Mouse (Mus musculus) liver, embryonic 15.5 days (tissue): Measurements from ENCODE around the gene Wasl. TPM values are rescaled to one million over a fixed set of nuclear protein-coding genes. Genes with fewer than 3 reads are reported as not detected.

Source experiments
- ATAC-seq: fragments of 200-750 bp; cut with Nextera tagmentation; 2 replicates; pipeline ENCODE4 v1.8.0; 2017; ENCODE audit warnings: moderate number of reproducible peaks, mild to moderate bottlenecking, moderate library complexity; ENCODE audit not compliant: insufficient read depth
- H3K27ac ChIP-seq: fragments of 300-500 bp; sonication (generic); replicated peaks from 2 replicates; pipeline ENCODE4 v1.5.1; 2015; ENCODE audit warnings: mild to moderate bottlenecking, inconsistent platforms
- H3K27me3 ChIP-seq: fragments of 300-500 bp; sonication (generic); 2 replicates; pipeline ENCODE4 v1.6.1; 2015; ENCODE audit warnings: mild to moderate bottlenecking, inconsistent platforms
- H3K36me3 ChIP-seq: fragments of 300-500 bp; sonication (generic); replicated peaks from 2 replicates; pipeline ENCODE4 v1.6.1; 2015; ENCODE audit warnings: moderate library complexity, mild to moderate bottlenecking, inconsistent platforms
- H3K4me1 ChIP-seq: fragments of 300-500 bp; sonication (generic); replicated peaks from 2 replicates; pipeline ENCODE4 v1.6.1; 2015; ENCODE audit warnings: inconsistent platforms
- H3K4me2 ChIP-seq: fragments of 300-500 bp; sonication (generic); 2 replicates; pipeline ENCODE4 v1.6.1; 2015; ENCODE audit warnings: moderate library complexity, mild to moderate bottlenecking, inconsistent platforms
- H3K4me3 ChIP-seq: fragments of 300-500 bp; sonication (generic); replicated peaks from 2 replicates; pipeline ENCODE4 v1.5.1; 2015; ENCODE audit warnings: mild to moderate bottlenecking, inconsistent platforms
- H3K9ac ChIP-seq: fragments of 300-500 bp; sonication (generic); 2 replicates; pipeline ENCODE4 v1.6.1; 2015; ENCODE audit warnings: moderate library complexity, mild to moderate bottlenecking, inconsistent platforms
- H3K9me3 ChIP-seq: fragments of 300-500 bp; sonication (generic); replicated peaks from 2 replicates; pipeline ENCODE4 v1.6.1; 2016; ENCODE audit warnings: inconsistent platforms
- WGBS: fragments of 180-500 bp; shearing (Covaris S2); methylation state at CpG from one replicate; pipeline ENCODE4 v1.1.7; 2015; ENCODE audit warnings: mixed read lengths; ENCODE audit not compliant: insufficient replicate concordance; 5-methylcytosine and 5-hydroxymethylcytosine counted together
- polyA plus RNA-seq: library from polyadenylated mRNA; unstranded; fragments of >200 nt; fragmentation: Nextera tagmentation; extraction: Ambion mirVana; gene quantifications from 2 replicates; pipeline ENCODE4 v1.2.1, GENCODE M21; 2015

The Wasl gene
- polyA plus RNA-seq, result 22.8 and 25.0 TPM in 2 replicates

GRCm38 (mm10) chr6:24664867-24665458 is at the start of gene Wasl:
Wasl (minus strand) TSS chr6:24665009.
- Histone ChIP-seq H3K27me3 (no peaks in the 10 kb centered on the region), H3K9me3 (no peaks in the 10 kb centered on the region), H3K36me3 (no peaks in the 10 kb centered on the region; the same call in 1 of the 2 replicates), H3K4me3 (peak within 1 kb of the TSS; percentile 81), H3K27ac (peak within 1 kb of the TSS; percentile 89), H3K4me1 (peaks cover 24% of the 10 kb centered on the region), H3K9ac (peak within 1 kb of the TSS; percentile 95), H3K4me2 (peak within 1 kb of the TSS; percentile 84)
- WGBS, result under 1% methylated on average over 61 of the region's 63 CpGs
- ATAC-seq, result peak; percentile 93

GRCm38 (mm10) chr6:24707499-24707898 is 42.7 kb upstream of the Wasl start:
- H3K4me3 ChIP-seq, result no peak overlapping the region
- 50% methylated on average over 2 of the region's 2 CpGs for WGBS

DNA sequence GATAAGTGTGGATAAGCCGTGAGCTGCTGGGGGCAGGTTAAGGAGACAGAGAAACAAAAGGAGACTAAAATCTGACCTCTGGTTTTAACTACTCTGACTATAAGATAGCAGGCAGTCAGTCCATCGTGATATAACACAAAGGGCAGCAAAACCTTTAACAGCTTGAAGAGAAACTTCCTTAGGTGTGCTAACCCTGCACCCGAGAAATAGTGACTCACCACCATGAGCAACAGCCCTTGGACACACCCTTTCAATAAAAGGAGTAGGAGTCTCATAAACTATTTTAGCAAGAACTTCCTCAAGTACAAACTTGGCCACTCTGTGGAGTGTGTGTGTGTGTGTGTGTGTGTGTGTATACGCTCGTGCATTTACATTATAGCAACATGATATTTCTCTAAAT is 42.3 kb upstream of the Wasl start:
- WGBS, result 54% methylated on average over 5 of the region's 5 CpGs
- Histone ChIP-seq H3K4me3 (no peak overlapping the region), H3K27me3 (no peaks in the 10 kb centered on the region), H3K9ac (no peak overlapping the region), H3K36me3 (no peaks in the 10 kb centered on the region), H3K4me2 (no peak overlapping the region), H3K9me3 (no peaks in the 10 kb centered on the region), H3K27ac (no peak overlapping the region), H3K4me1 (no peaks in the 10 kb centered on the region)
- no peak for ATAC-seq

More at GRCm38 (mm10) chr6:24707499-24707898, 42.7 kb upstream of the Wasl start:
- no peaks in the 10 kb centered on the region for H3K27me3 ChIP-seq
- no peak for ATAC-seq
- no peaks in the 10 kb centered on the region for H3K4me1 ChIP-seq
- no peaks in the 10 kb centered on the region for H3K36me3 ChIP-seq
- no peak overlapping the region for H3K27ac ChIP-seq
- H3K9ac ChIP-seq, result no peak overlapping the region
- no peak overlapping the region for H3K4me2 ChIP-seq
- no peaks in the 10 kb centered on the region for H3K9me3 ChIP-seq

DNA sequence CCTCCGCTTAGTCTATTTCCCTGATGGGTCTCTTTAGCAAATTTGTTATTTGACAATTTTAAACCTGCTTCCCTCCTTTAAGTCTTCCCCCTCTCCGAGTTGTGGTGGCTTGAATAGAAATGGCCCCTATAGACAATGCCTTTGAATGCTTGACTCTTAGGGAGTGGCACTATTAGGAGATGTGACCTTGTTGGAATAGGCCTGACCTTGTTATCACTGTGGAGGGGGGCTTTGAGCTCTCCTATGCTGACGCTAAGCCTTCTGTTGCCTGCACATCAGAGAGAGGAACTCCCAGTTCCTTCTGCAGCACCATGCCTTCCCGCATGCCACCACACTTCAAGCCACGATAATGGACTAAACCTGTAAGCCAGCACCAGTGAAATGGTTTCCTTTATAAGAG is 32.4 kb upstream of the Wasl start:
- ATAC-seq, result no peak
- Histone ChIP-seq H3K27me3 (no peaks in the 10 kb centered on the region), H3K9me3 (no peaks in the 10 kb centered on the region), H3K4me3 (no peak overlapping the region), H3K4me1 (no peaks in the 10 kb centered on the region), H3K9ac (no peak overlapping the region), H3K36me3 (no peaks in the 10 kb centered on the region), H3K27ac (no peak overlapping the region), H3K4me2 (no peak overlapping the region)
- 68% methylated on average over 5 of the region's 5 CpGs for WGBS

DNA sequence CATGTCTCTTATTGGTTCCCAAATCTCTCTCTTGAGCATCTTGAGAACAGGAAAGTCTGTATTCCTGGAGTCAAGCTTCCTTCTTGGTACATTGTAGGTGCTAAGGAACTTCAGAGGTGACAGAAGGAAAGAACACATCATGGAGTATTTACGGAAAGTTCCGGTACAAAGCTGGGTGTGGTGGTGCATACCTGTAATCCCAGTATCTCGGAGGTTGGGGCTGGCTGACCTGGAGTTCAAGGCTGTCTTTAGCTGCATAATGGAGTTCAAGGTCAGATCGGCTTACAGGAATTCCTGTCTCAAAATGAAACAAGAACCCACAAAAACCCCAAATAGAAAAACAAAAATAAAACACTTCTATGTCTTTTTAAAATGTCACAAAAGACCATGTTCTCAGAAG is 31.3 kb upstream of the Wasl start:
- H3K4me2 ChIP-seq, result no peak overlapping the region
- no peaks in the 10 kb centered on the region for H3K36me3 ChIP-seq
- no peaks in the 10 kb centered on the region for H3K27me3 ChIP-seq
- no peak overlapping the region for H3K27ac ChIP-seq
- no peak for ATAC-seq
- 59% methylated on average over 4 of the region's 4 CpGs for WGBS
- no peak overlapping the region for H3K4me3 ChIP-seq
- H3K4me1 ChIP-seq, result no peaks in the 10 kb centered on the region
- H3K9ac ChIP-seq, result no peak overlapping the region
- H3K9me3 ChIP-seq, result no peaks in the 10 kb centered on the region

GRCm38 (mm10) chr6:24694455-24695410 is 29.9 kb upstream of the Wasl start:
- Histone ChIP-seq H3K4me1 (no peaks in the 10 kb centered on the region), H3K27me3 (no peaks in the 10 kb centered on the region), H3K36me3 (no peaks in the 10 kb centered on the region), H3K4me2 (no peak overlapping the region), H3K9ac (no peak overlapping the region), H3K4me3 (no peak overlapping the region), H3K9me3 (no peaks in the 10 kb centered on the region), H3K27ac (no peak overlapping the region)
- ATAC-seq, result no peak
- WGBS, result 58% methylated on average over 11 of the region's 11 CpGs

DNA sequence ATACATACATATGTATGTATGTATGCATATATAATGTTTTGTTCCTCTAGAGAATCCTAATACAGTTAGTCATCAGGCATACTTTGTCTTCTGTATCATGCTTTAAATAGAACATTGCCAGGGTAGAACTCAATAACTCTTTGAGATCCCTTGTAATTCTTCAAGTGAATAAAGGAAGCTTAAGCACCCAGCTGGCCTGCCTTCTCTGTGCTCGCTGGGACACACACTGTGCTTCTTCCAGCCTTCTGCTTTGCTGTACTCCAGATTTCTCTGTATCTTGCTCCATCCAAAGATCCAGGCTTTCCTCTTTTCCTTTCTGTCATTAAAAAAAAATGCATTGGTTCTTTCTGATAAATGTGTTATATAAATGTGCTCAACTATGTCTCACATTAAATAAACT is 23.1 kb upstream of the Wasl start:
- H3K4me3 ChIP-seq, result no peak overlapping the region
- no peaks in the 10 kb centered on the region for H3K9me3 ChIP-seq
- H3K9ac ChIP-seq, result no peak overlapping the region
- no peaks in the 10 kb centered on the region for H3K36me3 ChIP-seq
- H3K27me3 ChIP-seq, result no peaks in the 10 kb centered on the region
- ATAC-seq, result no peak
- H3K4me2 ChIP-seq, result no peak overlapping the region
- WGBS, result 33% methylated on average over 1 of the region's 1 CpGs
- no peaks in the 10 kb centered on the region for H3K4me1 ChIP-seq
- H3K27ac ChIP-seq, result no peak overlapping the region

GRCm38 (mm10) chr6:24683113-24683512 is 18.3 kb upstream of the Wasl start:
- H3K4me2 ChIP-seq, result no peak overlapping the region
- H3K9ac ChIP-seq, result no peak overlapping the region
- H3K27ac ChIP-seq, result no peak overlapping the region
- no peaks in the 10 kb centered on the region for H3K4me1 ChIP-seq
- no peaks in the 10 kb centered on the region for H3K27me3 ChIP-seq
- 72% methylated on average over 3 of the region's 3 CpGs for WGBS
- no peak overlapping the region for H3K4me3 ChIP-seq
- no peaks in the 10 kb centered on the region for H3K36me3 ChIP-seq
- no peaks in the 10 kb centered on the region for H3K9me3 ChIP-seq
- no peak for ATAC-seq

DNA sequence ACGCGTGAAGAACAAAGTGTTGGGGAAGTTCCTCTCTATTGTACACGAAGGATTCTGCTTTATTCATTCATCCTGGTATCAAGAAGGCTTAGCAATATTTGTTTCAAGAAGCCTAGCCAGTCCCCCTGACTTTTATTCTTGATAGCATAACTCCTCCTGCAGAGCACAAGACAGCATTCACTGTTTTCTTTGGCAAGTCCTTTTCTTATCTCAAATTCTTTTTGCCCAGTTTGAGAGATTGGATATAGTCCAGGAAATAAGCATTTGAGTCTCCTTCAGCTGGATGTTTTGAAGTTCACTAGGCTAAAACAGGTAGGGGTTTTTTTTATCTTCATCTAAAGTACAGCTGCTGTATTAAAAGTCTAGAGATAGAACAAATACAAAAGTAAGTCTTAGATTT is 3.0 kb upstream of the Wasl start:
- H3K9ac ChIP-seq, result no peak overlapping the region
- no peaks in the 10 kb centered on the region for H3K27me3 ChIP-seq
- no peak overlapping the region for H3K27ac ChIP-seq
- no peak overlapping the region for H3K4me2 ChIP-seq
- H3K4me1 ChIP-seq, result peaks cover 10% of the 10 kb centered on the region
- no peaks in the 10 kb centered on the region for H3K9me3 ChIP-seq
- H3K36me3 ChIP-seq, result no peaks in the 10 kb centered on the region
- no peak for ATAC-seq
- WGBS, result 60% methylated on average over 3 of the region's 3 CpGs
- H3K4me3 ChIP-seq, result no peak overlapping the region

GRCm38 (mm10) chr6:24666248-24666647 is 1.4 kb upstream of the Wasl start:
- ATAC-seq, result no peak
- Histone ChIP-seq H3K27ac (no peak overlapping the region), H3K4me1 (peaks cover 20% of the 10 kb centered on the region), H3K4me3 (no peak overlapping the region), H3K4me2 (no peak overlapping the region), H3K36me3 (no peaks in the 10 kb centered on the region), H3K9ac (no peak overlapping the region), H3K27me3 (no peaks in the 10 kb centered on the region), H3K9me3 (no peaks in the 10 kb centered on the region)
- 78% methylated on average over 5 of the region's 5 CpGs for WGBS

DNA sequence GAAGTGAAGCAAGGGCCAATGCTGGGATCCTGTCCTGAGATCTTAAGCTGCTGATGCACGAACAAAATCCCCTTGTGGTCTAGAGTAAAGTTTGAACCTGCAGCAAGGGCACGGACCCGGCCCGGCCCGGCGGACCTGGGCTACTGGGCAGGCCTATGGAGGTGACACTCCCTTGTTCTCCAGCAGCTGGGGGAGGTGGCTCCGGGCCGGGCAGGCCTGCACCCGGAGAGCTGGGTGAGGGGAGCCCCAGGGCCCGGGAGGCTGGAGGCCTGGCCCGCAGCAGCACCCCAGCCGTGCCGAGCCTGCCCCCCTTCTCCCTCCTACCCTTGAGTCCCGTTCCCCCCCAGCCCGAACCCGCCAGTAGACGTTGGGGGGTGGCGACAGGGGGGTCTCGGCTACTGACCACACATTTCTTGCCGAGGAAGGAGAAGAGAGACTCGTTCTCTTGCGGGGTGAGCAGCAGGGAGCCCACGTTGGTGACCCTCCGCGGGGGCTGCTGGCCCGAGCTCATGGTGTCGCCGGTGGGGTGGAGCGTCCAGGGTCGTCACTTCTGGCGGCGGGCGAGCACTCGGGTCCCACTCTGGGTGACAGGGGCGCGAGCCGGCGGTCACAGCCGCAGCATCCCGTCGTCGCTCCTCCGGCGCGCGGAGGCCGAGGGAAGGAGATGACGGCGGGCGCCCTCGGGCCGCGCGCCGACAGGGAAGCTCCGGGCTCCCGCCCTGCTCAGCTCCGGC is 509 bp downstream of the Wasl start:
- Histone ChIP-seq H3K27me3 (no peaks in the 10 kb centered on the region), H3K9me3 (no peaks in the 10 kb centered on the region), H3K4me2 (peak overlapping the region; percentile 84), H3K4me3 (peak overlapping the region; percentile 81), H3K9ac (peak overlapping the region; percentile 95), H3K36me3 (no peaks in the 10 kb centered on the region; the same call in 1 of the 2 replicates), H3K27ac (peak overlapping the region; percentile 89), H3K4me1 (peaks cover 29% of the 10 kb centered on the region)
- WGBS, result under 1% methylated on average over 53 of the region's 58 CpGs
- peak; percentile 60 for ATAC-seq
